Mouse (Mus musculus): Measurements from ENCODE around the gene Lclat1.
"Not testable (repeated sequence)": the region's sequence is repeated elsewhere in the genome, so short reads cannot be mapped to it uniquely, and the experiment has no call there.

Lclat1 gene

GRCm38 (mm10) chr17:73246926-73247325 is 139.1 kb downstream of the Lclat1 start:
- no peak for DNase-seq

- no peak for DNase-seq
These were observed 140.0 kb downstream of the Lclat1 start for GRCm38 (mm10) chr17:73247758-73248157.

GRCm38 (mm10) chr17:73250488-73251141 is 142.8 kb downstream of the Lclat1 start:
- no peak for DNase-seq

- no peak for DNase-seq
These were observed 143.3 kb downstream of the Lclat1 start for GRCm38 (mm10) chr17:73251142-73251502.

GRCm38 (mm10) chr17:73251812-73252608 is 144.2 kb downstream of the Lclat1 start:
- no peak for DNase-seq

- DNase-seq: no peak
These were observed 145.6 kb downstream of the Lclat1 start for GRCm38 (mm10) chr17:73253291-73253969.

- no peak for DNase-seq
These were observed 148.0 kb downstream of the Lclat1 start for GRCm38 (mm10) chr17:73255801-73256200.

- DNase-seq: no peak
These were observed 150.8 kb downstream of the Lclat1 start for GRCm38 (mm10) chr17:73258620-73259019.

GRCm38 (mm10) chr17:73259258-73259657 is 151.5 kb downstream of the Lclat1 start:
- DNase-seq: not testable (repeated sequence)

- no peak for DNase-seq
These were observed 154.8 kb downstream of the Lclat1 start for GRCm38 (mm10) chr17:73262558-73262957.

GRCm38 (mm10) chr17:73263077-73263501 is 155.3 kb downstream of the Lclat1 start:
- DNase-seq: no peak

GRCm38 (mm10) chr17:73270871-73271796 is 163.3 kb downstream of the Lclat1 start:
- DNase-seq: no peak

GRCm38 (mm10) chr17:73271797-73272600 is 164.2 kb downstream of the Lclat1 start:
- no peak for DNase-seq

GRCm38 (mm10) chr17:73273809-73274208 is 166.0 kb downstream of the Lclat1 start:
- no peak for DNase-seq

- DNase-seq: no peak
These were observed 167.3 kb downstream of the Lclat1 start for GRCm38 (mm10) chr17:73275066-73275465.

GRCm38 (mm10) chr17:73277770-73278169 is 170.0 kb downstream of the Lclat1 start:
- no peak for DNase-seq

GRCm38 (mm10) chr17:73282702-73283101 is 174.9 kb downstream of the Lclat1 start:
- DNase-seq: not testable (repeated sequence)

GRCm38 (mm10) chr17:73284301-73284700 is 176.5 kb downstream of the Lclat1 start:
- DNase-seq: no peak

Data from lung, postnatal 14 days (tissue).